Mouse (Mus musculus): ENCODE data around the gene Snrnp25.

Snrnp25 gene

GRCm38 (mm10) chr11:32243205-32243955 is 38.2 kb downstream of the Snrnp25 start:
- in situ Hi-C loops (cut with MboI, MseI): no loop called here

DNA sequence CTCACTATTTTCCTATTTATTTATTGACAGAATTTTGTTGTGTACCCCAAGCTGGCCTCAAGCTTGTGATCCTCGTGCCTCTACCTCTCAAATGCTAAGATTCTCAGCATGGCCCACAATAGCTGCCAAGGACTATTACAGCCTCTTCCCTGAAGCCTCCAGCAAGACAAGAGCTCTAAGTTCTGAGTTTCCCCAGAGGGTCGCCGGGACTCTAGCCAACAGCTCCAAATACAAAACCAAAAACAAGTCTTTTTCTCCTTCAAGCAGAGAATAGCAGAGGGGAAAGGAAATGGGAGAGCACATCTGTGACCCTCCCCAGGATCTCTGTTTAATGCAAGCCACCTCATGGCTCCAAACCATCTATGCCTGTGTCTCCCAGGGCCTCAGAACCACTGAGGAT is 38.8 kb downstream of the Snrnp25 start:
- in situ Hi-C loops (cut with MboI, MseI): no loop called here

DNA sequence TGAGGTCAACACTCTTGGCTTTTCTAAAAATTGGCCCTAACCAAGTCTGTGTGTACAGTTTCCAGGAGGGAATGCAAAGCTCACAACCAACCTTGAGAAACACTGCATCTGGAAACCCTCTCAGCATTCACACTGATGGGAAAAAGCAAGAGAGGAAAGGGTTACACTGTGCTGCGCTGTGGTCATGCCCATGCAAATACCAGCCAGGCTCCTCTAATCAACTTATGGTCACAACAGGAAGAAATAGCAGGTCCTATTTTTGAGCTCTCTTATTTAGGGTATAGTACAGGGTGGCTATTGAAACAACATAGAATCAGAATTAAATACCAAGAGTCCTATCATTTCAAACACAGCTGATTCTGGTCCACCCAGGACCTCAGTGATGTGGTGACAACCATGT is 39.4 kb downstream of the Snrnp25 start:
- in situ Hi-C loops (cut with MboI, MseI): no loop called here

DNA sequence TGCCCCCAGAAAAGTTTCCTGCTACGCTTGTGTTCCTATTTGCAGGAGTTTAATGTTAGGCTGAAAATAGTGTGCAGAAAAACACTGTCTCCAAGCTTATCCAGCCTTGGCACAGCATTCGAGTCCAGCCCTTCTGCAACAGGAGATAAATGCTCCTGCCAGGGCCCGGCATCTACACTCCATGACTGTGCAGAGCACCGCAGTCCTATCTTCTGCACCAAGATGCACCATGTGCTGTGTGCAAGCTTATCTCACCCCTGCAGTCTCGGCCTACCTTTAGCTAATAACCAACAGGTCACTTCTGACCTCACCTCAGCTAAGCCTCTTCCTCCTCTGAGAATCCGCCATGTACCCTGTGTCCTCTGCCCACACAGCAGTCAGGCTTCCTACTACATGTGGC is 40.4 kb downstream of the Snrnp25 start:
- in situ Hi-C loops (cut with MboI, MseI): no loop called here

- in situ Hi-C loops (cut with MboI, MseI): no loop called here
Observed at GRCm38 (mm10) chr11:32247068-32247467, 41.9 kb downstream of the Snrnp25 start.

GRCm38 (mm10) chr11:32248350-32248749 is 43.1 kb downstream of the Snrnp25 start:
- in situ Hi-C loops (cut with MboI, MseI): no loop called here

DNA sequence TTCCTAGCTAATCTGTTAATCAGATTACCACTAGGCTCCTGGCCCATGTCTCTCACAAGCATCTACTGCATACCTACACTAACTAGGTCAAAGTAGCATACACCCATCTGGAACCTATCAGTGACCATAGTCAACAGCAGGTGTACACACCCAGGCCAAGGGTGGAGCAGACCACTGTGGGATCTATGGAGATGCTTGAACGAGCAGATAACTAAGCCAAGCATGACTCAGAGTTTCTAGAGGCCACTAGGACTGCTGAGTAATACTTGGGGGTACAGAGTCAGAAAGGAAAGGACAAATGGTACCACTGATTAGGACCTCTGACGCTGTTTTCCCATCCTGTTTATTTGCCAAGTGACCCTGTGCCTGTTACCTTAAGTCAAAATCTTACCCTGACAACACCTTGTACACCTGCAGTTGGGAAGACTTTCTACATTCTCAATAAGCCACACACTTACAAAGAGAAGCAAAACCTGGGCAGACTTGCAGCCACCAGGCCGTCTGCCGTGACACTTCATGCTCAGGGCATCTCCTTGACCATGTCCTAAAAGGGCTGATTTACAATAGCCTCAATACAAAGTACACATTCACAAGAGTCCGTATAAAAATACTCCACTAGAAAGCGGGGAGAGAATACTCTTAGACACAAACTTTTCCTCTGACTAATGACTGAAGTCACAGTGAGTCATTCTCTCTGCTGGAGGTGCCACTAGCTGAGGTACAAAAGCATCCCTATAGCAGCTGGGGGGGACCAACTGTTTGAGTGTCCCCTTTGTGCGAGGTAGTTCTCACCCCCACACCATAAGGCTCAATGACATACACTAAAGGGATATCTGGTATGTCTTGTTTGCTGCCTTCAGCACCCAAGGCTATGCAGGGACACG is 45.9 kb downstream of the Snrnp25 start:
- in situ Hi-C loops (cut with MboI, MseI): no loop called here

- in situ Hi-C loops (cut with MboI, MseI): no loop called here
Observed at GRCm38 (mm10) chr11:32253121-32253520, 47.9 kb downstream of the Snrnp25 start.

DNA sequence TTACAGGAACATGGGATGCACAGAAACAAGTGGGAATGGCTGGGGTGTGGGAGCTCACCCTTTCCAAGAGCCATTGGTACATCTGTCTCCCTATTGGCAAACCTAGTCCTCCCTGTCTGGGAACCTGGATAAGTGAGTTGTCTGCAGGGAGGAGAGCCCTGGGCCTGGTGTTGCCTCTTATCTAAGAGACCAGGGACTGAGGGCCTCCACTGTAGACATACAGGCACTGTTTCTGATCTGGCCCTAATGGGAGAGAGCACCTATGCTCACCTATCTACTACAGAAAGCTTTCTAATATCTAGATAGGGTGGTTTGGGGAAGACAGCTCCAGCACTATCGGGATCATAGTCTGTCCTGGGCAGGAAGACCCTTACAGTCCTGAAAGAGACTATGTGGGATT is 50.9 kb downstream of the Snrnp25 start:
- in situ Hi-C loops (cut with MboI, MseI): no loop called here

DNA sequence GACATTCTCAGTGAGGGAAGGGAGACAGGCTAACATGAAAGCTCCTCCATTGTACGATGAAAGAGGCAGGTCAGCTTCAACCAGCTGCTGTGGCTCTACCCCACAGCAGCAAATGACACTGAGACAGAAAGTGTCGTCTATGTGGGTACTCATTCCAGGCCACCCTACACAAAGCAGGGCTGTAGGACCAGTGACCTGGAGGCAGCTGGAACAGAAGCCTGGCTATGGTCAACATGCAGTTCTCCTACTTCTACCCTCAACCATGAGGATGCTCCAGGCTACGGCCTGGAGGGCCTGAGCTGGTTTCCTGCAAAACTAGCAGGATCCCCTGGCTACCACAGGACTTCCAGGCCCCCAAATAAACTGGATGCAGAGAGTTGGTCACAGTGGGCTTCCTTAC is 51.4 kb downstream of the Snrnp25 start:
- in situ Hi-C loops (cut with MboI, MseI): no loop called here
